Mouse (Mus musculus) layer of hippocampus, adult 18-20 months (tissue): ENCODE measurements around the gene Spint4. TPM values are rescaled to one million over a fixed set of nuclear protein-coding genes. Genes with fewer than 3 reads are reported as not detected.

Source experiments
- DNase-seq, 2 experiments: peaks; one replicate each; pipeline ENCODE4 v3.0.0; 2022; ENCODE audit warnings: low spot score in 2 of 2
- total RNA-seq, 2 experiments: library from RNA; stranded (reverse); gene quantifications; 2 replicates each; pipeline ENCODE4 v1.2.3; 2021

The Spint4 gene
- total RNA-seq, 2 experiments from 2014 or later = not detected

DNA sequence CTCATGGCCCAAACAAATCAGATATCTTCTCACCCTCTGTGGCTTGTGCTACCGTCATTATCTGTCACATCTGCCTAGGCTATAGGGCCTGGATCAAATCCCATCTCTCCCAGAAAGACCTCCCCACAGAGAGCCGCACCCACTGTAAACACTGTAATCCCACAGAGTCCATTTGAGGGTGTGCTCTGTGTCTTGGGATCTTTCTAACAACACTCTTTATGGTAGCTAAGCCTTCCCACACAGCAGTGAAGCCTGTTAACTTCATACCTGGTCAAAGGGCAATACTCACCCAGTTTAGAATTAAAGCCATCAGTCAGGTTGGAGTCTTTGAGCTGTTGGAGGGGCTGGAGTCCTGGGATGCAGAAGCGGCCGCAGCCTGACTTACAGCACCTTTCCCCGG, 33.4 kb downstream of the Spint4 start:
- DNase-seq = no peak

DNA sequence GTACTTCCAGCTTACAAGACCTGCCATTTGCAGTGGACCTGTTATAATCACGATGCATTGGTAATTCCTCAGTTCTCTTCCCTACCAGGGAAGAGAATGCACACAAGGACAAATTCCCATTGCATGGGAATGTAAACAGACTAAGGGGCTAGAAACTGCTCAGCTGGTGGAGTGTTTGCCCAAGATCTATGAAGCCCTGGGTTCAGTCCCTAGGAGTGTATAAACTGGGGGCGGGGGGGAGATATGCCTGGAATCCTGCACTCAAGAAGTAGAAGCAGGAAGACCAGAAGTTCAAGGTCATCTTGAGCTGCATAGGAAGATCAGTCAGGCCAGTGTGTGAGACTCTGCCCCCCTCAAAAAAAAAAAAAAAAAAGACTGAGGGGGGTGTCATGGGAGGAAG, 35.0 kb downstream of the Spint4 start:
- no peak for DNase-seq

DNA sequence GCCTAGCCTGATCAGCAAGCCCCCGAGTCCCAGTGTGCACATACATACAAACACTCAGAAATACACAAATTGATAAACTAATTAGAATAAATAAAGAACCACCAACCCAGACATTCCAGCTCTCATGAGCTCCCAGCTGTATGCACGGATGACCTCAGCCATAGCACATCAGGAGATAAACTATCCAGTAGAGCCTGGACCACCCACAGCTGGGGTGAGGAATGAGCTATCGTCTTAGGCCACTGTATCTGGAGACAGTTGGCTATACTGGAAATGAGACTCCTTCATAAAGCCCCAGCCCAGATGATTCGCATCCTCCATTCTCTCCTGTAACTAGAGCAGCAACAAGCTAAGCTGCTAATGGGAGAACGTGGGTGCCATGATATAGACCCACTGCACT, 36.5 kb downstream of the Spint4 start:
- DNase-seq = no peak

GRCm38 (mm10) chr2:164735446-164735845, 37.1 kb downstream of the Spint4 start:
- DNase-seq = no peak

DNA sequence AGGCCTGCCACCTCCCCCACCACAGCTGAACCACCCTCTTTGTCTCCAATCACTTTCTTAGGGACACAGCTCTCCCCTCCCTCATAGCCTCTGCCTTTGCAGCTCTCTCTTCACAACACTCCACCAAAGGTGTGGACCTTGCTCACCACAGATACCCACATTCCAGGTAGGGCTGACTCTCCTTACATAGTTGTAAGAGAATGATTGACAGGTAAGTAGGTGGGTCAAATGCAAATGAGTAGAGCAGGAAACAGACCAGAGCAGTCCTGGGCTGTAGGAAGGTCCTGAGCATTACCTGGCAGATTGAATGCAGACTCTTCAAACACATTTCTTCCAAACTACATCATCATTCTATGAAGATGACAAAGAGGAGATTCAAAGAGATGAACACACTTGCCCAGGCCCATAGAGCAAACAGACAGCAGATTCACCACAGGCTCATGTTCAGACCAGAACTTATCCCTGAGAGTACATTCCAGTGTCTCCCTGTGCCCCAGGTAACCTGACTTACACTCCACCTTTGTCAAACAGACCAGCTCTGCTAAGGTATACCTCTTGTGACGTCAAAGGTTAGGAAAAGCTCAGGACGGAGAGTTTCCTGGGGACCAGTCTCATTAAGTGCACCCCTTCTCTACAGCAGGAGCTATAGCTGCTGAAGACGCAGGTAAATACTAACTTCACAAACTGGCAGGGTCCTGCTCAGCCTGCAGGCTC, 39.2 kb downstream of the Spint4 start:
- DNase-seq = no peak

GRCm38 (mm10) chr2:164739876-164740275, 41.6 kb downstream of the Spint4 start:
- DNase-seq = no peak

GRCm38 (mm10) chr2:164744987-164745386, 46.7 kb downstream of the Spint4 start:
- no peak for DNase-seq

DNA sequence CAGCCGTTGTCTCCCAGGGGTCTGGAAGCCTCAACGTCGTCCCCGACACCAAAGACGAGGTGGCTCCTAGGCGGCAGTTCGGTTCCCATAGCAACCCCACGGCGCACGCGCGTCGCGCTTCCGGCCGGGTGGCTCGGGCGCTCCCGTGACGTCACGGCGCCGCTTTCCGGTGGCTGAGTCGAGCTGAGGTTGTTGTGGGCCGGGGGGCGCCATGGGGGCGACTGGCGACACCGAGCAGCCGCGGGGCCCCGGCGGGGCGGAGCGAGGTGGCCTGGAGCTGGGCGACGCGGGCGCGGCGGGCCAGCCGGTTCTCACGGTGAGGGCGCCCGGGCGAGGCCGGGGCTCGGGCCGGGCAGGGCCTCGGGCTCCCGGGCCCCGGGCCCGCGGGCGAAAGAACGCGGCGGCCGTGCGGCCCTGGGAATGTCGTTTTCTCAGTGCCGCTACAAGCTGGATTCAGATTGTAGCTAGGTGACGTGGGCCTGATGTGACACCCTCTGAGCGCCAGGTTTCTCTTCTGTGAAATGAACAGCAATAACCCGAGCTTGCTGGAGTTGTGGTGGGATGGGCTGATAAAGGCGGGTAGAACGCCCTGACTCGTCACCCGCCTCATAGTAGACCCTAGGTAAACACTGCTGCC, 47.7 kb downstream of the Spint4 start, which contains the start of the genes Wfdc3 and Dnttip1:
Wfdc3 (minus strand) TSS at position 89 of the 637 bp plus-strand sequence.
Dnttip1 (plus strand) TSS at position 141 of the 637 bp plus-strand sequence.
- peak; percentile 91 to 96 for DNase-seq

GRCm38 (mm10) chr2:164746693-164747092, 48.4 kb downstream of the Spint4 start:
- DNase-seq = no peak

DNA sequence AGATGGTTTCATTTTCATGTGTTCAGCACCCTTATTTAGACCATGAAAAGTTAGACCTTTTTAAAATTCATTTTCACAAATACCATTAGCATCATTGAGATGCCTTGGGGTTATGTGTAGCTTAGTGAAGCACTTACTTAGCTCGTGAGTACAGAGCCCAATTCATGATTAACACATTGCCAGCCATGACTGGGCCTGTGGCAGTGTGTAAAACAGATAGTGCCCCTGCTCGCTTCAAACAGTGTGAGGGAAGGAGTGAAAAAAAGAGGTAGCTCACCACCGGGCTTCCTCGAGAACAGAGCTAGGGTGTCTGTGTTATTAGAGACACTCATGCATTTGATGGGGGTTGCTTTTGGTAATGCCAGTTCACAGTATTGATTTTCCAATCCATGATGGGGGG, 49.9 kb downstream of the Spint4 start:
- no peak for DNase-seq

DNA sequence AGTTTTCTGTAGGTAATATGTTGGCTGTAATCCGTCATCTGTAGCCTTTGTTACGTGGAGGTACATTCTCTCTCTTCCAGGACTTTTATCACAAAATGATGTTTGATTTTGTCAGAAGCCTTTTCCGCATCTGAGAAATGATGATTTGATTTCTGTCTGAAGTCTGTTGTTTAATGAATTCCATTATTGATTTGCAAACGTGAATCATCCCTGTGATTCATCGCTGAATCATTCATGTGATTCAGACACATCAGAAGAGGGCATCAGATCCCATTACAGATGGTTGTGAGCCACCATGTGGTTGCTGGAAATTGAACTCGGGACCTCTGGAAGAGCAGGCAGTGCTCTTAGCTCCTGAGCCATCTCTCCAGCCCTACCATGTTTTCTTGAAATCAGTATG, 50.7 kb downstream of the Spint4 start:
- peak in 1 of 2 experiments; percentile 46 for DNase-seq

Other genes with a start within 250 kb of the Spint4 start
- 10 to 100 TPM; 37.9 to 39.9 TPM for gene Sys1, start 241.5 kb upstream of the Spint4 start, total RNA-seq
- gene Gm20458, start 237.5 kb upstream of the Spint4 start, total RNA-seq = 1 to 10 TPM; 5.4 to 9.9 TPM
- gene Trp53tg5, start 224.8 kb upstream of the Spint4 start, total RNA-seq = not detected
- gene Dbndd2, start 212.4 kb upstream of the Spint4 start, total RNA-seq = 100 to 1,000 TPM; 118 to 138 TPM
- 10 to 100 TPM; 80.8 to 86.1 TPM for gene Pigt, start 201.0 kb upstream of the Spint4 start, total RNA-seq
- gene Wfdc2, start 136.1 kb upstream of the Spint4 start, total RNA-seq = under 1 TPM; 0.67 to 0.96 TPM
- gene Spint3, start 125.0 kb upstream of the Spint4 start, total RNA-seq = not detected
- gene Wfdc6a, start 113.1 kb upstream of the Spint4 start, total RNA-seq = not detected
- not detected for gene Eppin, start 104.9 kb upstream of the Spint4 start, total RNA-seq
- gene Wfdc6b, start 85.0 kb upstream of the Spint4 start, total RNA-seq = not detected
- not detected for gene Wfdc8, start 84.9 kb upstream of the Spint4 start, total RNA-seq
- not detected for gene Wfdc16, start 59.7 kb upstream of the Spint4 start, total RNA-seq
- gene Wfdc10, start 42.5 kb upstream of the Spint4 start, total RNA-seq = not detected
- gene Wfdc9, start 41.9 kb upstream of the Spint4 start, total RNA-seq = not detected
- gene Wfdc11, start 24.4 kb upstream of the Spint4 start, total RNA-seq = not detected
- not detected for gene Wfdc13, start 13.4 kb upstream of the Spint4 start, total RNA-seq
- gene Spint5, start 16.8 kb downstream of the Spint4 start, total RNA-seq = not detected
- 1 to 10 TPM; 1.4 to 1.7 TPM for gene Wfdc3, start 47.4 kb downstream of the Spint4 start, total RNA-seq
- gene Dnttip1, start 47.5 kb downstream of the Spint4 start, total RNA-seq = 10 to 100 TPM; 33.8 to 36.0 TPM
- gene Ube2c, start 71.4 kb downstream of the Spint4 start, total RNA-seq = under 1 TPM in 1 of 2 experiments, not detected in 1; 0.38 TPM
- gene Tnnc2, start 81.5 kb downstream of the Spint4 start, total RNA-seq = not detected
- gene Snx21, start 87.3 kb downstream of the Spint4 start, total RNA-seq = 10 to 100 TPM; 39.7 to 41.8 TPM
- 10 to 100 TPM; 25.6 to 27.0 TPM for gene Acot8, start 106.4 kb downstream of the Spint4 start, total RNA-seq
- gene Zswim3, start 106.6 kb downstream of the Spint4 start, total RNA-seq = 1 to 10 TPM; 9.1 to 9.3 TPM
- 10 to 100 TPM; 22.7 to 26.3 TPM for gene Zswim1, start 124.2 kb downstream of the Spint4 start, total RNA-seq
- gene Spata25, start 130.0 kb downstream of the Spint4 start, total RNA-seq = under 1 TPM in 1 of 2 experiments, not detected in 1; 0.43 TPM
- 100 to 1,000 TPM; 103 TPM for gene Ctsa, start 134.4 kb downstream of the Spint4 start, total RNA-seq
- gene Neurl2, start 135.0 kb downstream of the Spint4 start, total RNA-seq = 1 to 10 TPM; 2.5 to 3.0 TPM
- 10 to 100 TPM; 77.0 to 77.9 TPM for gene Pltp, start 159.2 kb downstream of the Spint4 start, total RNA-seq
- 10 to 100 TPM; 41.9 to 45.2 TPM for gene Pcif1, start 180.8 kb downstream of the Spint4 start, total RNA-seq
- 10 to 100 TPM; 25.9 to 26.8 TPM for gene Zfp335, start 213.3 kb downstream of the Spint4 start, total RNA-seq
- 1 to 10 TPM; 1.5 to 1.6 TPM for gene Mmp9, start 242.3 kb downstream of the Spint4 start, total RNA-seq